Mouse (Mus musculus): ENCODE measurements around the gene Kdm1b. TPM values are rescaled to one million over a fixed set of nuclear protein-coding genes. Genes with fewer than 3 reads are reported as not detected.

Kdm1b gene
- polyA plus RNA-seq, 1 experiment from 2014 or later: 14.5 TPM

Other genes with a start within 250 kb of the Kdm1b start
- gene Kif13a, start 113.6 kb upstream of the Kdm1b start, polyA plus RNA-seq (2015; fragmentation: Nextera tagmentation; extraction: Ambion mirVana): 8.1 and 10.1 TPM in 2 replicates
- gene Nhlrc1, start 28.6 kb upstream of the Kdm1b start, polyA plus RNA-seq (2015; fragmentation: Nextera tagmentation; extraction: Ambion mirVana): 3.0 and 3.6 TPM in 2 replicates
- gene Tpmt, start 1.2 kb downstream of the Kdm1b start, polyA plus RNA-seq (2015; fragmentation: Nextera tagmentation; extraction: Ambion mirVana): 37.4 and 39.6 TPM in 2 replicates
- 218 and 234 TPM in 2 replicates for gene Dek, start 62.7 kb downstream of the Kdm1b start, polyA plus RNA-seq (2015; fragmentation: Nextera tagmentation; extraction: Ambion mirVana)
- gene Rnf144b, start 79.2 kb downstream of the Kdm1b start, polyA plus RNA-seq (2015; fragmentation: Nextera tagmentation; extraction: Ambion mirVana): 0.89 and 1.0 TPM in 2 replicates